Comparison of ENCODE assay signal across 15 mouse cellular contexts in the genomic region with DNA sequence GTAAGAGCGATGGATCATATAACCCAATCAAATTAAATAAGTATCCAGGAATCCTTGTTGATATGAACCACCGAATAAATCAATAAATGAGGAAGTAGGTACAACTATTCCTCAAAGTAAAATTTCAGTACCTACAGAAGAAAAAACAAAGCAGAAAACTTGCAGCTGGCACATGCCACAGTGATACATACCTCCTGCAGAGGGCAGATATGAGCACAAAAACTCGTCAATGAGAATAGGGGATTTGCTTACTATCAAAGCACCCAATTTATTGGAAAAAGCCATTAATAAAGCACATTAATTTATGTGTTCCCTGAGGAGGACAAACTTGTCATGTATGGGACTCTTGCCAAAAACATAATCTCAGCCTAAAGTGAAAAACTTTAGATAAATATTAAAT. TPM values are rescaled to one million over a fixed set of nuclear protein-coding genes. Genes with fewer than 3 reads are reported as not detected.
DNase-seq lines count a peak whose midpoint lies in the region; ATAC-seq and TF ChIP-seq lines count a peak whose summit lies in the region.
"Had no signal": no experiment of that assay in that cellular context is flagged by ENCODE, and none has a peak within 500 bp of the region (broad histone marks: within the 10 kb centered on the region; RNA-seq: fewer than 3 reads in every experiment).

No protein-coding gene starts in this region.

- H3K4me1 ChIP-seq in heart, postnatal 0 days (ENCODE audit: control insufficient read depth, insufficient read depth) = no peaks in the 10 kb centered on the region
- peaks cover 9% of the 10 kb centered on the region for H3K4me1 ChIP-seq in heart, embryonic 10.5 days
- no peaks in the 10 kb centered on the region for H3K4me1 ChIP-seq in stomach, postnatal 0 days (replicated peaks; ENCODE audit: control insufficient read depth, insufficient read depth)
- H3K4me1 ChIP-seq: embryonic facial prominence, embryonic 15.5 days; forebrain, embryonic 12.5 days; midbrain, embryonic 12.5 days had no signal

- H3K36me3 ChIP-seq in heart, postnatal 0 days (replicated peaks; ENCODE audit: control insufficient read depth, insufficient read depth, low read length) = peaks cover 47% of the 10 kb centered on the region
- peaks cover 55% of the 10 kb centered on the region for H3K36me3 ChIP-seq in heart, embryonic 10.5 days
- peaks cover 11% of the 10 kb centered on the region; the same call in 1 of the 2 replicates for H3K36me3 ChIP-seq in stomach, postnatal 0 days (ENCODE audit: control insufficient read depth, insufficient read depth, low read length)

- peak; percentile 41 for TF ChIP-seq CTCF in heart, postnatal 0 days (IDR thresholded peaks at IDR 0.05; ENCODE audit: low read depth)
- TF ChIP-seq CTCF in stomach, postnatal 0 days (IDR thresholded peaks at IDR 0.05; ENCODE audit: low read depth) = peak; percentile 66

- DNase-seq in heart, postnatal 0 days (ENCODE audit: low spot score) = no peak
- no peak for DNase-seq in heart, embryonic 10.5 days (ENCODE audit: low spot score)
- DNase-seq in lung, postnatal 10 days = peak; percentile 22
- DNase-seq in lung, adult 18-20 months = no peak
- DNase-seq in brain, adult 2 months (ENCODE audit: low read depth, low spot score) = peak; percentile 27
- no peak for DNase-seq in stomach, postnatal 0 days (ENCODE audit: low spot score)
- no peak for DNase-seq in right cerebral cortex, postnatal 10 days (ENCODE audit: low spot score in 2 of 2)
- DNase-seq: cerebellum, adult 11-12 months; gastrocnemius, postnatal 10 days; kidney, adult 9 months; thymus, adult 18-20 months had no signal

- H3K27ac ChIP-seq in heart, postnatal 0 days (ENCODE audit: low read depth) = no peak overlapping the region
- no peak overlapping the region for H3K27ac ChIP-seq in heart, embryonic 10.5 days
- H3K27ac ChIP-seq in stomach, postnatal 0 days (replicated peaks) = no peak overlapping the region
- H3K27ac ChIP-seq: embryonic facial prominence, embryonic 15.5 days; forebrain, embryonic 12.5 days; midbrain, embryonic 12.5 days had no signal

- no peak for TF ChIP-seq EP300 in heart, postnatal 0 days (IDR thresholded peaks at IDR 0.05; ENCODE audit: low read depth)
- no peak for TF ChIP-seq EP300 in stomach, postnatal 0 days (optimal IDR thresholded peaks at IDR 0.05)

- ATAC-seq in heart, postnatal 0 days (ENCODE audit: insufficient read depth, low read depth) = no peak
- no peak for ATAC-seq in stomach, postnatal 0 days (ENCODE audit: low FRiP score, low TSS enrichment)
- ATAC-seq: hindbrain, embryonic 16.5 days had no signal

- WGBS in heart, postnatal 0 days = 72% methylated on average over 3 of the region's 3 CpGs
- WGBS in heart, embryonic 10.5 days = 80% methylated on average over 3 of the region's 3 CpGs
- 65% methylated on average over 3 of the region's 3 CpGs for WGBS in stomach, postnatal 0 days

- H3K27me3 ChIP-seq in heart, postnatal 0 days (ENCODE audit: control insufficient read depth, insufficient read depth, low read length) = no peaks in the 10 kb centered on the region
- no peaks in the 10 kb centered on the region for H3K27me3 ChIP-seq in heart, embryonic 10.5 days (ENCODE audit: insufficient read depth, poor library complexity, severe bottlenecking)
- H3K27me3 ChIP-seq in stomach, postnatal 0 days (ENCODE audit: control insufficient read depth, insufficient read depth, low read length) = no peaks in the 10 kb centered on the region
- H3K27me3 ChIP-seq: embryonic facial prominence, embryonic 15.5 days; forebrain, embryonic 12.5 days; midbrain, embryonic 12.5 days had no signal

- no peaks in the 10 kb centered on the region for H3K9me3 ChIP-seq in heart, postnatal 0 days (replicated peaks; ENCODE audit: control insufficient read depth, low read length)
- no peaks in the 10 kb centered on the region for H3K9me3 ChIP-seq in heart, embryonic 10.5 days
- H3K9me3 ChIP-seq in stomach, postnatal 0 days (ENCODE audit: control insufficient read depth, low read length) = no peaks in the 10 kb centered on the region
- H3K9me3 ChIP-seq: embryonic facial prominence, embryonic 15.5 days; forebrain, embryonic 12.5 days; midbrain, embryonic 12.5 days had no signal

- H3K4me3 ChIP-seq in heart, postnatal 0 days (ENCODE audit: low read depth, low read length) = no peak overlapping the region
- no peak overlapping the region for H3K4me3 ChIP-seq in heart, embryonic 10.5 days
- no peak overlapping the region for H3K4me3 ChIP-seq in stomach, postnatal 0 days (ENCODE audit: low read depth, low read length)
- H3K4me3 ChIP-seq: embryonic facial prominence, embryonic 15.5 days; forebrain, embryonic 12.5 days; midbrain, embryonic 12.5 days had no signal

- no peak overlapping the region for H3K4me2 ChIP-seq in heart, postnatal 0 days (ENCODE audit: low read depth, low read length)
- no peak overlapping the region for H3K4me2 ChIP-seq in stomach, postnatal 0 days (replicated peaks; ENCODE audit: low read depth)
- H3K4me2 ChIP-seq: embryonic facial prominence, embryonic 15.5 days; forebrain, embryonic 12.5 days; midbrain, embryonic 12.5 days had no signal

- no peak overlapping the region for H3K9ac ChIP-seq in heart, postnatal 0 days (replicated peaks; ENCODE audit: low read depth, low read length)
- H3K9ac ChIP-seq in stomach, postnatal 0 days (ENCODE audit: low read length) = no peak overlapping the region
- H3K9ac ChIP-seq: embryonic facial prominence, embryonic 15.5 days; forebrain, embryonic 12.5 days; midbrain, embryonic 12.5 days had no signal

RNA-seq across cellular contexts. Expression of a gene that starts 29.4 kb away (rescaled TPM):
- 54.8 and 61.3 TPM in 2 replicates for total RNA-seq in heart, postnatal 0 days (2014; rRNA removed; ENCODE audit: low replicate concordance)
- polyA plus RNA-seq in heart, postnatal 0 days (2015; fragmentation: Nextera tagmentation; extraction: Ambion mirVana) = 54.5 and 56.2 TPM in 2 replicates
- polyA plus RNA-seq in heart, embryonic 10.5 days (2016; fragmentation: Nextera tagmentation; extraction: Ambion mirVana) = 72.6 TPM in 2 replicates
- polyA plus RNA-seq in stomach, postnatal 0 days (2015; fragmentation: Nextera tagmentation; extraction: Ambion mirVana) = 54.5 and 56.2 TPM in 2 replicates

RNA-seq across cellular contexts. Expression of a gene that starts 29.6 kb away (rescaled TPM):
- total RNA-seq in heart, postnatal 0 days (2014; rRNA removed; ENCODE audit: low replicate concordance) = 4.3 and 8.2 TPM in 2 replicates
- polyA plus RNA-seq in heart, postnatal 0 days (2015; fragmentation: Nextera tagmentation; extraction: Ambion mirVana) = 1.5 and 1.7 TPM in 2 replicates
- polyA plus RNA-seq in heart, embryonic 10.5 days (2016; fragmentation: Nextera tagmentation; extraction: Ambion mirVana) = 2.0 and 3.6 TPM in 2 replicates
- 1.6 TPM in 2 replicates for polyA plus RNA-seq in stomach, postnatal 0 days (2015; fragmentation: Nextera tagmentation; extraction: Ambion mirVana)

Comparison
In these comparisons a context has a peak if more than half of its experiments do, and no peak if none do; other contexts are left out.
1. DNase-seq: peak in lung, postnatal 10 days (single experiment) and brain, adult 2 months (single experiment); none in heart, postnatal 0 days (single experiment), heart, embryonic 10.5 days (single experiment), lung, adult 18-20 months (0 of 2), stomach, postnatal 0 days (single experiment) and right cerebral cortex, postnatal 10 days (0 of 2).